Mouse (Mus musculus) naive thymus-derived CD4-positive, alpha-beta T cell, adult 2 months (primary cell): ENCODE results near the gene Mknk2.
A peak's percentile ranks its signal among the peaks of the same experiment; 100 is the strongest.
"Not testable (repeated sequence)": the region's sequence is repeated elsewhere in the genome, so short reads cannot be mapped to it uniquely, and the experiment has no call there.

Experiments used
- DNase-seq: peaks from one replicate; pipeline ENCODE4 v3.0.0-alpha.2; 2011; ENCODE audit warnings: low read depth

Mknk2 gene

GRCm38 (mm10) chr10:80649910-80650309, 28.0 kb downstream of the Mknk2 start:
- DNase-seq, result not testable (repeated sequence)

GRCm38 (mm10) chr10:80646936-80647335, 31.0 kb downstream of the Mknk2 start:
- no peak for DNase-seq

- DNase-seq, result no peak
Observed at GRCm38 (mm10) chr10:80635345-80635744, 42.6 kb downstream of the Mknk2 start.

- peak; percentile 66 for DNase-seq
Observed at GRCm38 (mm10) chr10:80628925-80629324, 49.0 kb downstream of the Mknk2 start.

GRCm38 (mm10) chr10:80627685-80628084, 50.2 kb downstream of the Mknk2 start:
- DNase-seq, result no peak

- no peak for DNase-seq
Observed at GRCm38 (mm10) chr10:80625764-80626163, 52.1 kb downstream of the Mknk2 start.

GRCm38 (mm10) chr10:80623457-80624191, 54.3 kb downstream of the Mknk2 start:
- peak; percentile 75 for DNase-seq

- no peak for DNase-seq
Observed at GRCm38 (mm10) chr10:80622661-80623456, 55.1 kb downstream of the Mknk2 start, which contains the start of gene Csnk1g2. Csnk1g2 (plus strand) TSS chr10:80622838.

GRCm38 (mm10) chr10:80621940-80622660, 55.8 kb downstream of the Mknk2 start:
- DNase-seq, result peak; percentile 100

- DNase-seq, result no peak
Observed at GRCm38 (mm10) chr10:80621690-80621939, 56.3 kb downstream of the Mknk2 start.

- no peak for DNase-seq
Observed at GRCm38 (mm10) chr10:80620796-80621689, 56.9 kb downstream of the Mknk2 start.

GRCm38 (mm10) chr10:80620365-80620764, 57.5 kb downstream of the Mknk2 start:
- DNase-seq, result no peak

GRCm38 (mm10) chr10:80619465-80620244, 58.3 kb downstream of the Mknk2 start:
- DNase-seq, result no peak

GRCm38 (mm10) chr10:80618181-80618580, 59.7 kb downstream of the Mknk2 start:
- peak; percentile 88 for DNase-seq
